Mouse (Mus musculus) bone marrow macrophage, adult 2 months (primary cell): ENCODE measurements around the gene Foxred2.

Experiments
- CTCF ChIP-seq: IDR thresholded peaks from 2 replicates; pipeline ENCODE4 v1.5.1; 2012; ENCODE audit warnings: low read depth, mild to moderate bottlenecking, low read length, moderate library complexity
- POLR2A ChIP-seq: IDR thresholded peaks from 2 replicates; pipeline ENCODE4 v1.6.1; 2012; ENCODE audit warnings: mild to moderate bottlenecking, low read depth, low read length, borderline replicate concordance

GRCm38 (mm10) chr15:77928673-77929331 lies 27.7 kb downstream of the Foxred2 start, which contains the start of gene Txn2:
- no peak for TF ChIP-seq POLR2A
- TF ChIP-seq CTCF, result no peak
